Mouse (Mus musculus) megakaryocyte-erythroid progenitor cell, adult 5-6 weeks (primary cell): Measurements from ENCODE around the gene Acadvl. TPM values are rescaled to one million over a fixed set of nuclear protein-coding genes. Genes with fewer than 3 reads are reported as not detected.

ENCODE experiments used
- ATAC-seq: replicated peaks from 2 replicates; pipeline ENCODE4 v1.8.0; 2016; ENCODE audit warnings: mild to moderate bottlenecking, inconsistent platforms; ENCODE audit not compliant: severe bottlenecking, poor library complexity, low FRiP score, low TSS enrichment
- total RNA-seq, 2 experiments: library from RNA; stranded (forward) in 1 of 2; stranded (reverse) in 1 of 2; fragments of 200-1000, 215-1000 nt in 1 of 2; fragments of >200 nt in 1 of 2; fragmentation: Nextera tagmentation in 1 of 2; gene quantifications; 2 replicates each; pipeline ENCODE4 v1.2.3; 2014 to 2017

The Acadvl gene
- total RNA-seq, 2 experiments from 2014 or later: 70.7 to 85.0 TPM

DNA sequence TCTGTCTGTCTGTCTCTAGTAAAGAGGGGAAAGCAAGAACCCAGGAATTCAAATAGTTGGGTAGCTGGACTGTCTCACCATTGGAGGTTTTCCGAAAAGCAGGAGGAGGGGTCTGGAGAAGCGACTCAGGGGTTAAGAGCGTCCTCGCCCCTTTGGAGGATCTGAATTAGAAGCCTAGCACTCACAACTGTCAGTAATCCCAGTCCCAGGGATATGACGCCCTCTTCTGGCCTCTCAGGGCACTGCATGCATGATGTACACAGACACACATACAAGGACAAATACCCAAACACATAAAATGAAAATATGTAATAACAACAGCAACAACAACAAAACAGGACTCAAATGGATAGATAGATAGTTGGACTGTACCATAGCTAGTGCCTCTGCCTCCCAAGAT lies 54.6 kb downstream of the Acadvl start:
- ATAC-seq: no peak

Other genes with a start within 250 kb of the Acadvl start
Only the 30 nearest of the 38 such genes appear.
- gene Tmem102, start 209.8 kb downstream of the Acadvl start, total RNA-seq (2014; fragmentation: Nextera tagmentation): not detected in 2 replicates
- gene Tmem102, start 209.8 kb downstream of the Acadvl start, total RNA-seq (2017): not detected in 2 replicates
- not detected in 2 replicates for gene Gm39566, start 200.1 kb downstream of the Acadvl start, total RNA-seq (2014; fragmentation: Nextera tagmentation)
- not detected in 2 replicates for gene Gm39566, start 200.1 kb downstream of the Acadvl start, total RNA-seq (2017)
- not detected in 2 replicates for gene Spem2, start 196.9 kb downstream of the Acadvl start, total RNA-seq (2014; fragmentation: Nextera tagmentation)
- gene Spem2, start 196.9 kb downstream of the Acadvl start, total RNA-seq (2017): not detected in 2 replicates
- not detected in 2 replicates for gene Spem1, start 193.2 kb downstream of the Acadvl start, total RNA-seq (2014; fragmentation: Nextera tagmentation)
- not detected in 2 replicates for gene Spem1, start 193.2 kb downstream of the Acadvl start, total RNA-seq (2017)
- 7.9 and 8.3 TPM in 2 replicates for gene Nlgn2, start 177.6 kb downstream of the Acadvl start, total RNA-seq (2014; fragmentation: Nextera tagmentation)
- gene Nlgn2, start 177.6 kb downstream of the Acadvl start, total RNA-seq (2017): 2.9 and 3.8 TPM in 2 replicates
- gene Tmem256, start 176.9 kb downstream of the Acadvl start, total RNA-seq (2014; fragmentation: Nextera tagmentation): 166 and 210 TPM in 2 replicates
- gene Tmem256, start 176.9 kb downstream of the Acadvl start, total RNA-seq (2017): 64.8 and 66.7 TPM in 2 replicates
- 54.7 and 61.3 TPM in 2 replicates for gene Plscr3, start 169.0 kb downstream of the Acadvl start, total RNA-seq (2014; fragmentation: Nextera tagmentation)
- 14.5 and 14.8 TPM in 2 replicates for gene Plscr3, start 169.0 kb downstream of the Acadvl start, total RNA-seq (2017)
- 0.48 TPM in 1 of 2 replicates, not detected in the other for gene Tnk1, start 156.7 kb downstream of the Acadvl start, total RNA-seq (2014; fragmentation: Nextera tagmentation)
- 0.34 TPM in 1 of 2 replicates, not detected in the other for gene Tnk1, start 156.7 kb downstream of the Acadvl start, total RNA-seq (2017)
- not detected in 2 replicates for gene Tmem95, start 137.4 kb downstream of the Acadvl start, total RNA-seq (2014; fragmentation: Nextera tagmentation)
- gene Tmem95, start 137.4 kb downstream of the Acadvl start, total RNA-seq (2017): not detected in 2 replicates
- 0.54 and 0.79 TPM in 2 replicates for gene Kctd11, start 134.0 kb downstream of the Acadvl start, total RNA-seq (2014; fragmentation: Nextera tagmentation)
- gene Kctd11, start 134.0 kb downstream of the Acadvl start, total RNA-seq (2017): 1.3 TPM in 1 of 2 replicates, not detected in the other
- gene Acap1, start 119.9 kb downstream of the Acadvl start, total RNA-seq (2014; fragmentation: Nextera tagmentation): 52.7 and 59.4 TPM in 2 replicates
- gene Acap1, start 119.9 kb downstream of the Acadvl start, total RNA-seq (2017): 40.3 and 55.2 TPM in 2 replicates
- 2.4 and 4.0 TPM in 2 replicates for gene 2810408A11Rik, start 114.4 kb downstream of the Acadvl start, total RNA-seq (2014; fragmentation: Nextera tagmentation)
- gene 2810408A11Rik, start 114.4 kb downstream of the Acadvl start, total RNA-seq (2017): 3.4 and 4.1 TPM in 2 replicates
- gene Neurl4, start 114.3 kb downstream of the Acadvl start, total RNA-seq (2014; fragmentation: Nextera tagmentation): 31.7 and 51.2 TPM in 2 replicates
- 27.9 and 64.3 TPM in 2 replicates for gene Neurl4, start 114.3 kb downstream of the Acadvl start, total RNA-seq (2017)
- gene Gps2, start 101.5 kb downstream of the Acadvl start, total RNA-seq (2014; fragmentation: Nextera tagmentation): 155 and 190 TPM in 2 replicates
- gene Gps2, start 101.5 kb downstream of the Acadvl start, total RNA-seq (2017): 53.7 and 106 TPM in 2 replicates
- gene Eif5a, start 93.5 kb downstream of the Acadvl start, total RNA-seq (2014; fragmentation: Nextera tagmentation): 1,285 and 1,514 TPM in 2 replicates
- gene Eif5a, start 93.5 kb downstream of the Acadvl start, total RNA-seq (2017): 1,032 and 1,474 TPM in 2 replicates
- 2.2 TPM in 1 of 2 replicates, not detected in the other for gene Ybx2, start 79.6 kb downstream of the Acadvl start, total RNA-seq (2014; fragmentation: Nextera tagmentation)
- not detected in 2 replicates for gene Ybx2, start 79.6 kb downstream of the Acadvl start, total RNA-seq (2017)
- gene Slc2a4, start 67.2 kb downstream of the Acadvl start, total RNA-seq (2014; fragmentation: Nextera tagmentation): 0.15 and 5.2 TPM in 2 replicates
- gene Slc2a4, start 67.2 kb downstream of the Acadvl start, total RNA-seq (2017): 0.19 and 0.88 TPM in 2 replicates
- gene Cldn7, start 50.6 kb downstream of the Acadvl start, total RNA-seq (2014; fragmentation: Nextera tagmentation): not detected in 2 replicates
- not detected in 2 replicates for gene Cldn7, start 50.6 kb downstream of the Acadvl start, total RNA-seq (2017)
- gene Ctdnep1, start 34.3 kb downstream of the Acadvl start, total RNA-seq (2014; fragmentation: Nextera tagmentation): 181 and 216 TPM in 2 replicates
- 9.8 and 38.6 TPM in 2 replicates for gene Ctdnep1, start 34.3 kb downstream of the Acadvl start, total RNA-seq (2017)
- gene Elp5, start 32.9 kb downstream of the Acadvl start, total RNA-seq (2014; fragmentation: Nextera tagmentation): 81.7 and 104 TPM in 2 replicates
- gene Elp5, start 32.9 kb downstream of the Acadvl start, total RNA-seq (2017): 66.4 and 82.7 TPM in 2 replicates
- gene Gabarap, start 24.3 kb downstream of the Acadvl start, total RNA-seq (2014; fragmentation: Nextera tagmentation): 267 and 278 TPM in 2 replicates
- gene Gabarap, start 24.3 kb downstream of the Acadvl start, total RNA-seq (2017): 222 and 223 TPM in 2 replicates
- 49.1 and 53.9 TPM in 2 replicates for gene Phf23, start 19.6 kb downstream of the Acadvl start, total RNA-seq (2014; fragmentation: Nextera tagmentation)
- 46.2 and 53.7 TPM in 2 replicates for gene Phf23, start 19.6 kb downstream of the Acadvl start, total RNA-seq (2017)
- 20.3 and 30.0 TPM in 2 replicates for gene Dvl2, start 14.8 kb downstream of the Acadvl start, total RNA-seq (2014; fragmentation: Nextera tagmentation)
- 15.8 and 20.8 TPM in 2 replicates for gene Dvl2, start 14.8 kb downstream of the Acadvl start, total RNA-seq (2017)
- gene Dlg4, start 1.5 kb upstream of the Acadvl start, total RNA-seq (2014; fragmentation: Nextera tagmentation): 2.1 and 3.0 TPM in 2 replicates
- gene Dlg4, start 1.5 kb upstream of the Acadvl start, total RNA-seq (2017): 0.23 and 0.76 TPM in 2 replicates
- gene Asgr1, start 38.7 kb upstream of the Acadvl start, total RNA-seq (2014; fragmentation: Nextera tagmentation): not detected in 2 replicates
- not detected in 2 replicates for gene Asgr1, start 38.7 kb upstream of the Acadvl start, total RNA-seq (2017)
- not detected in 2 replicates for gene Asgr2, start 77.2 kb upstream of the Acadvl start, total RNA-seq (2014; fragmentation: Nextera tagmentation)
- not detected in 2 replicates for gene Asgr2, start 77.2 kb upstream of the Acadvl start, total RNA-seq (2017)
- gene Mgl2, start 114.9 kb upstream of the Acadvl start, total RNA-seq (2014; fragmentation: Nextera tagmentation): not detected in 2 replicates
- gene Mgl2, start 114.9 kb upstream of the Acadvl start, total RNA-seq (2017): not detected in 2 replicates
- not detected in 2 replicates for gene Clec10a, start 140.8 kb upstream of the Acadvl start, total RNA-seq (2014; fragmentation: Nextera tagmentation)
- gene Clec10a, start 140.8 kb upstream of the Acadvl start, total RNA-seq (2017): 0.75 TPM in 1 of 2 replicates, not detected in the other
- gene Slc16a11, start 197.3 kb upstream of the Acadvl start, total RNA-seq (2014; fragmentation: Nextera tagmentation): not detected in 2 replicates
- not detected in 2 replicates for gene Slc16a11, start 197.3 kb upstream of the Acadvl start, total RNA-seq (2017)
- gene Slc16a13, start 205.7 kb upstream of the Acadvl start, total RNA-seq (2014; fragmentation: Nextera tagmentation): 2.4 and 3.1 TPM in 2 replicates
- 0.19 and 4.7 TPM in 2 replicates for gene Slc16a13, start 205.7 kb upstream of the Acadvl start, total RNA-seq (2017)